Mouse (Mus musculus): ENCODE measurements around the gene Stbd1.

Gene Stbd1

GRCm38 (mm10) chr5:92640861-92641260, 38.0 kb downstream of the Stbd1 start:
- DNase-seq (ENCODE audit: low read depth) = no peak

Data from naive thymus-derived CD4-positive, alpha-beta T cell, adult 2 months (primary cell).